Mouse (Mus musculus) brain, embryonic 14.5 days (tissue): ENCODE data around the gene Sorbs1.

Source experiments
- CTCF ChIP-seq: fragments of 200-500 bp; IDR thresholded peaks from 2 replicates; pipeline ENCODE4 v1.5.1; 2012; ENCODE audit warnings: inconsistent platforms, mild to moderate bottlenecking, moderate library complexity, borderline replicate concordance; ENCODE audit not compliant: insufficient read depth, insufficient read length; ENCODE audit errors: extremely low read depth
- POLR2A ChIP-seq: fragments of 200-500 bp; IDR thresholded peaks from 2 replicates; pipeline ENCODE4 v1.6.1; 2012; ENCODE audit warnings: mild to moderate bottlenecking, inconsistent platforms, borderline replicate concordance; ENCODE audit not compliant: poor library complexity, insufficient read depth, insufficient read length, severe bottlenecking; ENCODE audit errors: extremely low read depth

- TF ChIP-seq POLR2A (no peak), CTCF (no peak)
These were observed 196.6 kb downstream of the Sorbs1 start for GRCm38 (mm10) chr19:40317001-40317400.
